Mouse (Mus musculus) limb, embryonic 14.5 days (tissue): ENCODE data around the gene Tbrg1. TPM values are rescaled to one million over a fixed set of nuclear protein-coding genes. Genes with fewer than 3 reads are reported as not detected.

Source experiments
- ATAC-seq: fragments of 200-750 bp; cut with Nextera tagmentation; 2 replicates; pipeline ENCODE4 v1.8.0; 2017; ENCODE audit warnings: low read depth, moderate number of reproducible peaks, moderate TSS enrichment; ENCODE audit not compliant: low FRiP score
- DNase-seq: peaks from one replicate; pipeline ENCODE4 v3.0.0-alpha.2; 2015; ENCODE audit warnings: low spot score
- H3K27ac ChIP-seq: fragments of 300-500 bp; sonication (generic); replicated peaks from 2 replicates; pipeline ENCODE4 v1.5.1; 2014; ENCODE audit warnings: low read depth, mild to moderate bottlenecking, low read length, moderate library complexity, mixed read lengths
- H3K27me3 ChIP-seq: fragments of 300-500 bp; sonication (generic); 2 replicates; pipeline ENCODE4 v1.6.1; 2014; ENCODE audit warnings: low read length, mixed read lengths; ENCODE audit not compliant: control insufficient read depth, insufficient read depth
- H3K36me3 ChIP-seq: fragments of 300-500 bp; sonication (generic); 2 replicates; pipeline ENCODE4 v1.6.1; 2014; ENCODE audit warnings: mild to moderate bottlenecking, low read length, moderate library complexity, mixed read lengths; ENCODE audit not compliant: control insufficient read depth, insufficient read depth
- H3K4me1 ChIP-seq: fragments of 300-500 bp; sonication (generic); 2 replicates; pipeline ENCODE4 v1.6.1; 2014; ENCODE audit warnings: antibody characterized with exemption, low read length, mixed read lengths; ENCODE audit not compliant: control insufficient read depth, insufficient read depth
- H3K4me2 ChIP-seq: fragments of 300-500 bp; sonication (generic); replicated peaks from 2 replicates; pipeline ENCODE4 v1.6.1; 2014; ENCODE audit warnings: low read depth, mild to moderate bottlenecking, low read length, moderate library complexity; ENCODE audit not compliant: severe bottlenecking
- H3K4me3 ChIP-seq: fragments of 300-500 bp; sonication (generic); replicated peaks from 2 replicates; pipeline ENCODE4 v1.5.1; 2014; ENCODE audit warnings: low read length
- H3K9ac ChIP-seq: fragments of 300-500 bp; sonication (generic); 2 replicates; pipeline ENCODE4 v1.6.1; 2014; ENCODE audit warnings: mild to moderate bottlenecking, low read depth, low read length, moderate library complexity; ENCODE audit not compliant: severe bottlenecking
- H3K9me3 ChIP-seq: fragments of 300-500 bp; sonication (generic); 2 replicates; pipeline ENCODE4 v1.6.1; 2016; ENCODE audit warnings: low read length; ENCODE audit not compliant: control insufficient read depth
- POLR2A ChIP-seq: fragments of 200-500 bp; IDR thresholded peaks from 2 replicates; pipeline ENCODE4 v1.8.0; 2012; ENCODE audit warnings: inconsistent platforms, mild to moderate bottlenecking, moderate library complexity, borderline replicate concordance; ENCODE audit not compliant: insufficient read depth, insufficient read length; ENCODE audit errors: extremely low read depth
- WGBS: fragments of 180-500 bp; shearing (Covaris S2); extraction: QIAGEN DNeasy Blood & Tissue Kit; methylation state at CpG from one replicate; pipeline ENCODE4 v1.1.7; 2014; 5-methylcytosine and 5-hydroxymethylcytosine counted together
- polyA plus RNA-seq, 2 experiments: library from polyadenylated mRNA; depleted of rRNA in 1 of 2; stranded (reverse) in 1 of 2; unstranded in 1 of 2; fragments of >200 nt; fragmentation: Nextera tagmentation in 1 of 2; extraction: Ambion mirVana in 1 of 2; gene quantifications; 2 replicates each; pipeline versions ENCODE4 v1.2.1 to v1.2.3; 2012 to 2014

Tbrg1 gene
- polyA plus RNA-seq (2012; rRNA removed) (110 and 122 TPM in 2 replicates), polyA plus RNA-seq (2014; fragmentation: Nextera tagmentation; extraction: Ambion mirVana) (208 and 211 TPM in 2 replicates)

- DNase-seq (peak; percentile 91), ATAC-seq (peak; percentile 94)
- H3K4me3 ChIP-seq: peak within 1 kb of the TSS; percentile 78
- H3K9me3 ChIP-seq: no peaks in the 10 kb centered on the region
- TF ChIP-seq POLR2A: 0 out of 2 replicates have a peak, but pooled peaks have one; percentile 36
- H3K4me1 ChIP-seq: peaks cover 6% of the 10 kb centered on the region; the same call in 1 of the 2 replicates
- WGBS: under 1% methylated on average over 36 of the region's 36 CpGs
- peaks cover 25% of the 10 kb centered on the region for H3K36me3 ChIP-seq
- peak within 1 kb of the TSS; percentile 81 for H3K9ac ChIP-seq
- peak within 1 kb of the TSS; percentile 95 for H3K27ac ChIP-seq
- no peaks in the 10 kb centered on the region for H3K27me3 ChIP-seq
- peak within 1 kb of the TSS; percentile 65 for H3K4me2 ChIP-seq
Observed at GRCm38 (mm10) chr9:37656931-37657481, at the start of gene Tbrg1. TSS of gene Tbrg1 (minus strand) at chr9:37657312.

DNA sequence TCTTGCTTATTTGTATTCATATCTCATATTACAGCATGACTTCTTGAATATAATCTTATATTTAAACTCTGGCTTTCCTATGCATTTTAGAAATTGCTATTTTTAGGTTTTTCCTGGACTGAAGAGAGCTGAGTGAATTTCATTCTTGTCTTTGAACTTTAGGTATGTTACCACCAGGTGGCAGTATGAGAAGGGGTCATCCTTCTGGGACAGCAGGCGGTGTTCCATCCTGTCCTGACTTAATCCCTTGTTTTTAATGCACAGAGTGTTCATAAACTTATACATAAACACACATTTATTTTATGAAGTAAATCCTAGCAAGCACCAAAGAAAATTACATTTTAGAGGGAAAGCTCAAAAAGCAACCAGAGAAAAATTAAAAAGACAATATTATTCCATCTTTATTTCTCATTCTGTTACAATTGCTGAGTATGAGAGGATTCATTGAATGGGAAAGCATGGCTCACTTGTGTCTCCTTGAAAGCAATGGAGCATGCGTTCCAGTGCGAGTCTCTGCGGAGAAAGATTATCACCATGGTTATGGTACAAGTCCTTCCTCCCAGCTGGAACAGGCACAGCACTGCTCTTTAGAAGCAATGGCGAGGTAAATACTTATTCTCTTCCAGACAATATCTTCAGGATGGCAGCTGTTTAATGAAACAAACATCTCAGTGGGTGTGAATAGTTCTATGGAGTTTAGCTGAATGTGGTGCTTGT is 33.0 kb upstream of the Tbrg1 start:
- H3K27me3 ChIP-seq: no peaks in the 10 kb centered on the region
- H3K4me2 ChIP-seq: no peak overlapping the region
- DNase-seq (peak; percentile 40), ATAC-seq (no peak)
- 60% methylated on average over 5 of the region's 5 CpGs for WGBS
- no peaks in the 10 kb centered on the region for H3K4me1 ChIP-seq
- H3K36me3 ChIP-seq: no peaks in the 10 kb centered on the region
- no peak overlapping the region for H3K9ac ChIP-seq
- no peak overlapping the region for H3K27ac ChIP-seq
- no peaks in the 10 kb centered on the region for H3K9me3 ChIP-seq
- H3K4me3 ChIP-seq: no peak overlapping the region
- TF ChIP-seq POLR2A: no peak

GRCm38 (mm10) chr9:37687941-37688303 is 30.8 kb upstream of the Tbrg1 start:
- WGBS: 46% methylated on average over 3 of the region's 3 CpGs
- no peak overlapping the region for H3K4me3 ChIP-seq
- ATAC-seq (no peak), DNase-seq (no peak)
- H3K36me3 ChIP-seq: no peaks in the 10 kb centered on the region
- H3K27ac ChIP-seq: no peak overlapping the region
- no peak overlapping the region for H3K9ac ChIP-seq
- H3K4me1 ChIP-seq: no peaks in the 10 kb centered on the region
- H3K4me2 ChIP-seq: no peak overlapping the region
- H3K27me3 ChIP-seq: no peaks in the 10 kb centered on the region
- no peak for TF ChIP-seq POLR2A
- no peaks in the 10 kb centered on the region for H3K9me3 ChIP-seq

DNA sequence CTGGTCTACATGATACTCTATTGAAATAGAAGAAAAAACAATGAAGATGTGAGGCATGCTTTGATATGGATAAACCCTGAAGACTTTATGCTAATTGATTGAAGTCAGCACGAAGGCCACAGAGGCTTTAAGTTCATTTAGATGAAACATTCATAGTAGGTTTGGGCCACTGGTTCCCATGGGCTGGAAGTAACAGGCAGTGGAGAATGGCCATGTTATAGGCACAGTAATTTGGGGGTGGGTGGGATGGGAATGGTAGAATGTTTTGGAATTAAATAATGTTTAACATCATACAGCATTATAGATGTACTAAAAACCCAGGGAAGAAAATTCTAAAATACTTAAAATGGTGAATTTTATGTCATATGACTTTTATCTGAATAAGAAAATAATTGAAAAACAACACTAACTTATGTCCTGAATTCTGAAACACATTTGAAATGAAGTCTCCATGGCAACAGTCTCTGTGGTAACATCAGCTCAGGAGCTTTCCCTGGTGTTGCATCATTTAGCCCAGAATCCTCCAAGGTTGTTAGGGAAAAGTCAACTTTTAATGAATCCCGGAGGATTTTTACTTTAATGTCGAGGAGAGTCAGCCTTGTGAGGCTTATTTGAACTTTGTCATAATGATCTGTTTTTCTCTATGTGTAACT is 30.3 kb upstream of the Tbrg1 start:
- Histone ChIP-seq H3K4me1 (no peaks in the 10 kb centered on the region), H3K9ac (no peak overlapping the region), H3K4me2 (no peak overlapping the region), H3K9me3 (no peaks in the 10 kb centered on the region), H3K27me3 (no peaks in the 10 kb centered on the region), H3K4me3 (no peak overlapping the region), H3K36me3 (no peaks in the 10 kb centered on the region), H3K27ac (no peak overlapping the region)
- no peak for TF ChIP-seq POLR2A
- DNase-seq (no peak), ATAC-seq (no peak)
- WGBS: 78% methylated on average over 3 of the region's 3 CpGs

DNA sequence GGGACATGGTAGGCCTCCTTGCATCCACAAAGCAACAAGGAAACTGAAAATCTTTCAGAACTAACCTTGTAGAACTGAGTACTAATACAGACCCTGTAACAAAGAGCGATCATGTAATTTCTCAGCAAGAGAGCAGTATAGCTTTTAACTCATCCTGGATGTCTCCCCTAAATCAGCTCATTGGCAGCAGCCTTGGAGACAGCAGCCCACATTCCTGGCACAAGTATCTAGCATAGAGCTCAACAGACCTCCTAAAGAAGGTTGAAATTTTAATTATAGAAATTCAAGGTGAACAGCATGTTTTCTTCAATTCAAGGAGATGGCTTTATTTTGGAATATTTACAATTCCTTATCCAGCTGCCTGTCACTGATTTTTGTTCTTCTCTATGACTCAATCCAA is 24.0 kb upstream of the Tbrg1 start:
- no peak overlapping the region for H3K27ac ChIP-seq
- H3K9me3 ChIP-seq: no peaks in the 10 kb centered on the region
- DNase-seq: no peak
- H3K4me3 ChIP-seq: no peak overlapping the region
- no peaks in the 10 kb centered on the region for H3K36me3 ChIP-seq
- no peak overlapping the region for H3K9ac ChIP-seq
- H3K4me1 ChIP-seq: no peaks in the 10 kb centered on the region
- no peak overlapping the region for H3K4me2 ChIP-seq
- ATAC-seq: no peak
- no peak for TF ChIP-seq POLR2A
- whole genome bisulfite sequencing: 87% methylated on average over 1 of the region's 1 CpGs
- no peaks in the 10 kb centered on the region for H3K27me3 ChIP-seq
